Mouse (Mus musculus): ENCODE data around the gene Gm7879.

GRCm38 (mm10) chr5:43894113-43894512 is 18.8 kb upstream of the Gm7879 start:
- TF ChIP-seq CTCF (IDR thresholded peaks at IDR 0.05; ENCODE audit: control insufficient read depth, insufficient read depth, insufficient read length) (no peak), MAX (IDR thresholded peaks at IDR 0.05) (no peak), CEBPB (IDR thresholded peaks at IDR 0.05; ENCODE audit: low read depth) (no peak), MYOG (IDR thresholded peaks at IDR 0.05; ENCODE audit: control insufficient read depth, extremely low read depth, insufficient read length) (no peak)

Data from C2C12 (cell line).